Mouse (Mus musculus) neural tube, embryonic 13.5 days (tissue): ENCODE data around the gene Dnmt3b. TPM values are rescaled to one million over a fixed set of nuclear protein-coding genes. Genes with fewer than 3 reads are reported as not detected.
A peak's percentile ranks its signal among the peaks of the same experiment; 100 is the strongest.
"Not testable (repeated sequence)": the region's sequence is repeated elsewhere in the genome, so short reads cannot be mapped to it uniquely, and the experiment has no call there.

Source experiments
- ATAC-seq: fragments of 200-750 bp; cut with Nextera tagmentation; 2 replicates; pipeline ENCODE4 v1.8.0; 2017; ENCODE audit warnings: low read depth, mild to moderate bottlenecking, moderate TSS enrichment, moderate library complexity
- H3K27ac ChIP-seq: fragments of 300-500 bp; sonication (generic); replicated peaks from 2 replicates; pipeline ENCODE4 v1.5.1; 2015; ENCODE audit warnings: moderate library complexity, mild to moderate bottlenecking, inconsistent platforms
- H3K27me3 ChIP-seq: fragments of 300-500 bp; sonication (generic); 2 replicates; pipeline ENCODE4 v1.6.1; 2015; ENCODE audit warnings: mild to moderate bottlenecking, inconsistent platforms
- H3K36me3 ChIP-seq: fragments of 300-500 bp; sonication (generic); 2 replicates; pipeline ENCODE4 v1.6.1; 2015; ENCODE audit warnings: mild to moderate bottlenecking, inconsistent platforms
- H3K4me1 ChIP-seq: fragments of 300-500 bp; sonication (generic); replicated peaks from 2 replicates; pipeline ENCODE4 v1.6.1; 2015; ENCODE audit warnings: inconsistent platforms
- H3K4me2 ChIP-seq: fragments of 300-500 bp; sonication (generic); 2 replicates; pipeline ENCODE4 v1.6.1; 2015; ENCODE audit warnings: inconsistent platforms, mild to moderate bottlenecking, moderate library complexity
- H3K4me3 ChIP-seq: fragments of 300-500 bp; sonication (generic); 2 replicates; pipeline ENCODE4 v1.5.1; 2015; ENCODE audit warnings: mild to moderate bottlenecking, inconsistent platforms
- H3K9ac ChIP-seq: fragments of 300-500 bp; sonication (generic); 2 replicates; pipeline ENCODE4 v1.6.1; 2015; ENCODE audit warnings: moderate library complexity, mild to moderate bottlenecking, inconsistent platforms
- H3K9me3 ChIP-seq: fragments of 300-500 bp; sonication (generic); 2 replicates; pipeline ENCODE4 v1.6.1; 2016; ENCODE audit warnings: inconsistent platforms
- WGBS: fragments of 180-500 bp; shearing (Covaris S2); methylation state at CpG from one replicate; pipeline ENCODE4 v1.1.7; 2015; 5-methylcytosine and 5-hydroxymethylcytosine counted together
- polyA plus RNA-seq: library from polyadenylated mRNA; unstranded; fragments of >200 nt; fragmentation: Nextera tagmentation; extraction: Ambion mirVana; gene quantifications from 2 replicates; pipeline ENCODE4 v1.2.1, GENCODE M21; 2015

Gene Dnmt3b
- polyA plus RNA-seq, 1 experiment from 2014 or later = 3.9 TPM

DNA sequence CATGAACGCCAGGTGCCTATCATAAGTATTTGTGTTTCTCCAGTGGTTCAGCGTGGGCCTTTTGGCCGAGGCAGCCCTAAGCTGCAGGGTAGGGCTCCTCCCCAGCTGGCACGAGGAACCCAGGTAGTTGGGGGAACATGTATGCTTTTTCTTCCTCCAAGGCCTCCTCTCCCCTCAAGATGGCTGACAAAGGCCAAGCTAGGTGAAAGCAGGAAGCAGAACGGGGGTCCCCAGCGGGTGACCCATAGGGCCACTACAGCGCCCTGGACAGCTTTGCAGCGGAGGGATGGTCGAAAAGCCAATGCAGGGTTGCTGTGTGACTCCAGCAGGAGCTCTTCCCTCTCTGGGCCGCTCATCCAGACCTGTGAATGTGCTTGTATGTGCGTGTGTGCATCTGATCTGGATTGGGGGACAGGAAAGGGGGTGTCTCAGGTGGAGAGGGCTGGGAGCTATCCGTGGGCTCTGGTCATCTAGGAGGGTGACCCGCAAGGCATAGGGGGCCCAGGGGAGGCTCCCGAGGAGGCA, 415 bp upstream of the Dnmt3b start:
- H3K27me3 ChIP-seq = peaks cover 15% of the 10 kb centered on the region
- peaks cover 20% of the 10 kb centered on the region for H3K4me1 ChIP-seq
- no peaks in the 10 kb centered on the region for H3K36me3 ChIP-seq
- H3K4me3 ChIP-seq = peak overlapping the region; percentile 74
- peak overlapping the region; percentile 85 for H3K9ac ChIP-seq
- peak overlapping the region; percentile 46; the same call in 1 of the 2 replicates for H3K27ac ChIP-seq
- peak; percentile 74 for ATAC-seq
- peak overlapping the region; percentile 94 for H3K4me2 ChIP-seq
- H3K9me3 ChIP-seq = no peaks in the 10 kb centered on the region
- WGBS = 23% methylated on average over 14 of the region's 14 CpGs

DNA sequence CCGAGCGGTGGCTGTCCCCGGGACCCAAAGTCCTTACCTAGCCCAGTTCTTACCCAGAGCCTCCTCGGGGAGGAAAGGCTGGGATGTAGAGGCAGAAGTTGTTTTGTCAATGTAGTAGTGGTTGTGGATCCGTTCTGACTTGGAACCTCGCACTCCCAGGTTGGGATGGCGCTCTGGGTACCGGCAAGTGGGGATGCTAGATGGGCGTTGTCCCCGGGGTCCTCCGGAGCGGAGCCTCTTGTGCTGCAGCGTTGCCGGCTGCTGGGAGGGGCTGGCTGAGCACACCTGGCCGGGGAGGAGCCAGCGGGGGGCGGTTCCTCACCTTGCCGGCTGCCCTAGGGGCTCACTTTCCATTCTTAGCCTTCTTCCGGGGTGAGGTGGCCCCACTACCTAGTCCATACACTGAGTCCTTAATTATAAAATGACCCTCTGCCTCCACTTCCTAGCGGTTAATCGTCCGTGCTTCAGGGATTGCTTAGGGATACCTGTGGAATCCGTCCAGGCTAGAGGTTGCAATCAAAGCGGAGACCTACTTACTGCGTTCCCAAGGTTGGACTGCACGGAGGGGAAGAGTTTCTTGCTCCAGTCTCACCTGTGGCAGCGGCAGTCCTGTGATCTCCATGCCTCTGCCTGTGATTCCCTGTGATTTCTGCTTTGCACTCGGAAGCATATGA, 901 bp downstream of the Dnmt3b start:
- no peaks in the 10 kb centered on the region for H3K9me3 ChIP-seq
- peak overlapping the region; percentile 74 for H3K4me3 ChIP-seq
- peaks cover 20% of the 10 kb centered on the region for H3K4me1 ChIP-seq
- peaks cover 15% of the 10 kb centered on the region for H3K27me3 ChIP-seq
- H3K4me2 ChIP-seq = peak overlapping the region; percentile 94
- 2% methylated on average over 28 of the region's 28 CpGs for WGBS
- no peaks in the 10 kb centered on the region for H3K36me3 ChIP-seq
- H3K9ac ChIP-seq = peak overlapping the region; percentile 85
- ATAC-seq = peak; percentile 5
- H3K27ac ChIP-seq = no peak overlapping the region

DNA sequence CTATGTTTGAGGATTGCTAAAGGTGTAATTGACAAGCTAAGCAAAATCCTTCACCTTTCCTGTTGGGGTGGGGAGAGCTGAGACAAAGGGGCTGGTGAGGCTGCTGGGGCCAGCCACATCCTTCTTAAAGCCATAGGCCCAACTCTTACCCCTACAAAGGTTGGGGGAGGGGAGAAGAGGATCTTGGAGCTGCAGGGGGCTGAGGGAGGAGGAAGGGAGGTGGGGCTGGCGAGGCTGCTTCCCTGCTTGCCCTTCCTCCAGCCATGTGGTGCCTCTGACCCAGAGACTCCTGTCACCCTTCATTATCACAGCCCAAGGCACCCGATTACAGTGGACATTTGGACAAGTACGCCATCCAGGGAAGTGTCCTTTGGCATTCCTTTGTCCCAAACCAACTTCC, 2.4 kb downstream of the Dnmt3b start:
- ATAC-seq = no peak
- WGBS = 44% methylated on average over 3 of the region's 3 CpGs
- Histone ChIP-seq H3K9me3 (no peaks in the 10 kb centered on the region), H3K4me3 (no peak overlapping the region), H3K27ac (no peak overlapping the region), H3K9ac (no peak overlapping the region), H3K4me1 (peaks cover 20% of the 10 kb centered on the region), H3K27me3 (peaks cover 15% of the 10 kb centered on the region), H3K36me3 (no peaks in the 10 kb centered on the region), H3K4me2 (no peak overlapping the region)

DNA sequence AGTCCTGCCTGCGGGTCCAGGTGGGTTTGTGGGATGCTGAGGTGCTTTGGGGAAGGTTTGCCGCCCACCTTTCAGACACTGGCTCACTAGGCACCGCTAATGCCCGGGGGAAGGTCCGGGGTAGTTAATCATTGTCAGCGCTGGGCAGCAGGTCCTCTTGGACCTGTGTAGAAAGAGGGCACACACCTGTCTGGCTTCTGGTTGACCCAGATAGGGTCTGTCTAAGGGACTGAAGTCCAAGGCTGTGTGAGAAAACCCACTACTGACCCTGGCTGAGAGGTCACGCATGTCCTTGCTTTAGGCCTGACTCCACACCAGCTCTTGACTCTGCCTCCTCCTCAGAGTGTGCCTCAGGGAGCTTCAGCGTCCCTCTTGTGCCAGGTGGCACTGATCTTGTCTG, 8.4 kb downstream of the Dnmt3b start:
- not testable (repeated sequence) for H3K9me3 ChIP-seq, H3K36me3 ChIP-seq, H3K4me1 ChIP-seq, H3K27ac ChIP-seq, H3K9ac ChIP-seq, H3K27me3 ChIP-seq, H3K4me3 ChIP-seq, H3K4me2 ChIP-seq, ATAC-seq
- 90% methylated on average over 7 of the region's 8 CpGs for WGBS

DNA sequence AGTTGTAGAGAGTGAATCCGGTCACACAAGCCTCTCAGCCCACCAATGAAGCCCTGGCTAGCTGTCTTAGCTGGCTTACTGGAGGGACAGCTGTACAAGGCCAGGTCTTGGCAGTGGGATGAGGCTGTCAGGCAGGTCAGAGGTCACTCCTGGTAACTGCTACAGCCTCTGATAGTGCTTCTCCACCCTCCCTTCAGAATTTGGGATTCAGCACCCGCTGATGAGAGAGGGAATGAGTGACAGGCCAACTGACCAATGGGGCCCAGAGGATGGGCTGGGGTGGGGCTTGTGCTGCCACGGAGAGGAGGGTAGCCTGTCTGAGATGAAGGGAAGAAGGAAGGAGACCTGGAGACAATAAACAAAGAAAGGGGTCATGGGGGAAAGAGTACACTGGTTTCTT, 11.4 kb downstream of the Dnmt3b start:
- H3K9ac ChIP-seq = no peak overlapping the region
- no peak overlapping the region for H3K4me2 ChIP-seq
- no peaks in the 10 kb centered on the region for H3K27me3 ChIP-seq
- no peak for ATAC-seq
- no peak overlapping the region for H3K4me3 ChIP-seq
- H3K36me3 ChIP-seq = peaks cover 6% of the 10 kb centered on the region; the same call in 1 of the 2 replicates
- no peaks in the 10 kb centered on the region for H3K9me3 ChIP-seq
- no peak overlapping the region for H3K27ac ChIP-seq
- WGBS = 61% methylated on average over 3 of the region's 3 CpGs
- no peaks in the 10 kb centered on the region for H3K4me1 ChIP-seq

DNA sequence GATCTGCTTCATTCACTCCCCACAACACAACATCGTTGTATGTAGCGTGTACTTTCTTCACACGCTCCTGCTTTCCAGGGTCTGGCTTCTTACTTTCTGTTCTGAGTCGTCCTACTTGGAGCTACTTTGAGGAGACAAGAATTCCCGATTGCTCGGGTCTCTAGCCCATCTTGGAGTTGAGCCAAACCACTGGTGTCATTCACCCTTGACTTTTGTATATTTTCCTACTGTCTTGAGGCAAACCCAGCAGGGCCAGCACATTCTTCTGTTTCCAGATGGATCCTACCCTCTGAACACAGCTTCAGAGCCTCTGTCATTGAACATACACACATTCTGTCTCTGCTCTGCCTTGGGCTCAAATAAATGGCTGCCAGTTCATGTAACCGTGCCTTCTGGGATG, 16.2 kb downstream of the Dnmt3b start:
- Histone ChIP-seq H3K27ac (no peak overlapping the region), H3K9ac (no peak overlapping the region), H3K4me2 (no peak overlapping the region), H3K4me3 (no peak overlapping the region), H3K9me3 (no peaks in the 10 kb centered on the region), H3K27me3 (no peaks in the 10 kb centered on the region), H3K4me1 (peaks cover 6% of the 10 kb centered on the region; the same call in 1 of the 2 replicates), H3K36me3 (peaks cover 9% of the 10 kb centered on the region; the same call in 1 of the 2 replicates)
- no peak for ATAC-seq
- 92% methylated on average over 7 of the region's 7 CpGs for WGBS

DNA sequence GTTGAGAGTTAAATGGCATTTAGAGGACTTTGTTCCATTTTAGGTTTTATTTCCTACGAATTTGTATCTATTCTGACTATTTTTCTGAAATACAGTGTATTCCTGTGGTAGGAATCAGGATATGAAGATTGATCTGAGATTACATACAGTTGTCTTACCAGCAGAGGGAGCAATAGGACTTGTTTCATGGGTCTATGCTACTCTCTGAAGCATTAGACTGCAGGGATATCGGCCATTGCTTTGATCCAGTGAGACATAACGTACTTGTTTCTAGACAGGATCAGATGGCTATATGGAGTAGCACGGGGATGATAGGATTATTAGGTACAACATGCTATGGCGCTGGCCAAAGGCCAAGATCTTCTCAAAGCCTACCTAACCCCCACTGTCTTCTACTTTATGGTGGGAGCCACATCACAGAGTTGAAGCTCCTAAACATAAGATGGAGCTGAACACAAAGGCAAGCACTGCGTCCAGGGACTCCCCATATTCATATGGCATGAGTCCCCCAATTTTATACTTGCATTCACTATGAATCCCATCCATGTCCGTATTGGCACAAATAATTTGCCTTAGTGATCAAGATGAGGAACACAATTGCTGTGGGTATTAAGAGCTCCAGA, 19.6 kb downstream of the Dnmt3b start:
- Histone ChIP-seq H3K36me3 (peaks cover 6% of the 10 kb centered on the region; the same call in 1 of the 2 replicates), H3K27ac (no peak overlapping the region), H3K4me3 (no peak overlapping the region), H3K27me3 (no peaks in the 10 kb centered on the region), H3K4me1 (peaks cover 6% of the 10 kb centered on the region; the same call in 1 of the 2 replicates), H3K9ac (no peak overlapping the region), H3K4me2 (no peak overlapping the region), H3K9me3 (no peaks in the 10 kb centered on the region)
- WGBS = 71% methylated on average over 7 of the region's 7 CpGs
- peak; percentile 76; the same call in 1 of the 2 replicates for ATAC-seq

DNA sequence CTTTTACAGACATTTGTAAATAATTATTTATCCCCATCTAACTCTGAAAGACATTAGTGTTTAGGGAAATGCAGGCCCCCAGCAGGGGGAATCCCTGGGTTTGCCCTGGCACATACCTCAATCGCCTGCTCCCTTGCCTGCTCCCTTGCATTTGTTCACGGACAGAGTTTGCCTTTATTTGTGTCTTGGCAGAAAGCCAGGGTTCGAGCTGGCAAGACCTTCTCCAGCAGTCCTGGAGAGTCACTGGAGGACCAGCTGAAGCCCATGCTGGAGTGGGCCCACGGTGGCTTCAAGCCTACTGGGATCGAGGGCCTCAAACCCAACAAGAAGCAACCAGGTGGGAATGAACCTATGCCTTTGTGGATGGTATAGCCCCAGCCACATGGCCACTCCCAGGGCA, 20.9 kb downstream of the Dnmt3b start:
- Histone ChIP-seq H3K27me3 (no peaks in the 10 kb centered on the region), H3K4me2 (no peak overlapping the region), H3K9me3 (no peaks in the 10 kb centered on the region), H3K9ac (no peak overlapping the region), H3K4me1 (peaks cover 6% of the 10 kb centered on the region; the same call in 1 of the 2 replicates), H3K27ac (no peak overlapping the region), H3K4me3 (no peak overlapping the region), H3K36me3 (peaks cover 6% of the 10 kb centered on the region; the same call in 1 of the 2 replicates)
- ATAC-seq = no peak; the same call in 1 of the 2 replicates
- WGBS = 63% methylated on average over 5 of the region's 5 CpGs

DNA sequence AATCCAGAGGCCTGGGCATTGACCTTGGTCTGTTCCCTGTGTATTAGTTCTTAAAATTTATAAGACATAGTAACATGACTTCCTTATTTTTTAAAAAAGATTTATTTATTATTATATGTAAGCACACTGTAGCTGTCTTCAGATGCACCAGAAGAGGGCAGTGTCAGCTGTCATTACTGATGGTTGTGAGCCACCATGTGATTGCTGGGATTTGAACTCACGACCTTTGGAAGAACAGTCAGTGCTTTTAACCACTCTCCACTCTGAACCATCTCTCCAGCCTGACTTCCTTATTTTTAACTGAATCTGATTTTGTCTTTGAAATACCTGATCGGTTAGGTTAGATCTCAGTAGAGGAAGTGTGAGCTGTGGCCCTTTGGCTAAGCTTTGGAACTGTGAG, 23.4 kb downstream of the Dnmt3b start:
- H3K27me3 ChIP-seq = no peaks in the 10 kb centered on the region
- H3K4me2 ChIP-seq = no peak overlapping the region
- WGBS = 93% methylated on average over 2 of the region's 2 CpGs

DNA sequence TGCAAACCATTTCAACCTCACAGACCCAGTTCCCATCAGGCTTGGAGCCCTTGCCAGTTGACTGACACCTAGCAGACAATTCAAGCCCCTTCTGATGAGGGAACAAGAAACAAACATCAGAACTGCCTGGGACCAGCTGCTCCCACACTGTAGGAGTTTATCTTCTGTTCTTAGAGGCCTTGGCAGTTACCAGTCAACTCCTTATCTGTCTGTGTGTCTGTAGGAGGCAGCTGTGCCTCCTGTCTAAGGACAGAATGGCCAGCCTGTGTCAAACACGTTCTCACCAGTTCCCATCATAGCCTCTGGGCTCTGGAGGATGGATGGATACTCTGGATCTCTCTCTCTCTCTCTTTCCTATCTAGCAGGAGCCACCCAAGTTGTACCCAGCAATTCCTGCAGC, 26.1 kb downstream of the Dnmt3b start:
- H3K9me3 ChIP-seq, H3K27ac ChIP-seq, ATAC-seq, H3K4me2 ChIP-seq, H3K9ac ChIP-seq, H3K27me3 ChIP-seq, H3K4me1 ChIP-seq, H3K4me3 ChIP-seq: not testable (repeated sequence)
- WGBS = 84% methylated on average over 1 of the region's 1 CpGs
- 0 out of 2 replicates have a peak, but pooled peaks cover 16% of the 10 kb centered on the region for H3K36me3 ChIP-seq

More for the DNA sequence above, 23.4 kb downstream of the Dnmt3b start:
- no peak for ATAC-seq
- H3K4me1 ChIP-seq = peaks cover 6% of the 10 kb centered on the region; the same call in 1 of the 2 replicates
- H3K4me3 ChIP-seq = no peak overlapping the region
- H3K27ac ChIP-seq = no peak overlapping the region
- H3K36me3 ChIP-seq = 0 out of 2 replicates have a peak, but pooled peaks cover 8% of the 10 kb centered on the region
- H3K9ac ChIP-seq = no peak overlapping the region
- H3K9me3 ChIP-seq = no peaks in the 10 kb centered on the region

DNA sequence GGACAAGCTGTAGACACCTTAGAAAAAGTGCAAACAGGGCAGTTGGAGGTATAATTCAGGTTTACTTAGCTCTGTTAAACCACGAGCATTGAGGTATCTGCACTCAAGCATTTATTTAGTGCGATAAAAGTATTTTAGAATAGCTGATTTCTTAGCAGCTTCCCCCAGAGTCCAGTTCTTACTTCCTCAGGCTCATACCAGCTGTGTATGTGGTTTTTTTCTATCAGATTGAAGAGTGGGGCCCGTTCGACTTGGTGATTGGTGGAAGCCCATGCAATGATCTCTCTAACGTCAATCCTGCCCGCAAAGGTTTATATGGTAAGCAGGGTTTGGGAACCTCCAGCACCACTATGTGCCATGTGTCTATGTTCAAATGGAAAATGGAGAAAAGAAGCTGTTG, 27.7 kb downstream of the Dnmt3b start:
- Histone ChIP-seq H3K4me1 (no peaks in the 10 kb centered on the region), H3K9me3 (no peaks in the 10 kb centered on the region), H3K9ac (no peak overlapping the region), H3K36me3 (0 out of 2 replicates have a peak, but pooled peaks cover 18% of the 10 kb centered on the region), H3K27ac (no peak overlapping the region), H3K4me2 (no peak overlapping the region), H3K27me3 (no peaks in the 10 kb centered on the region), H3K4me3 (no peak overlapping the region)
- ATAC-seq = no peak
- 93% methylated on average over 6 of the region's 6 CpGs for WGBS

DNA sequence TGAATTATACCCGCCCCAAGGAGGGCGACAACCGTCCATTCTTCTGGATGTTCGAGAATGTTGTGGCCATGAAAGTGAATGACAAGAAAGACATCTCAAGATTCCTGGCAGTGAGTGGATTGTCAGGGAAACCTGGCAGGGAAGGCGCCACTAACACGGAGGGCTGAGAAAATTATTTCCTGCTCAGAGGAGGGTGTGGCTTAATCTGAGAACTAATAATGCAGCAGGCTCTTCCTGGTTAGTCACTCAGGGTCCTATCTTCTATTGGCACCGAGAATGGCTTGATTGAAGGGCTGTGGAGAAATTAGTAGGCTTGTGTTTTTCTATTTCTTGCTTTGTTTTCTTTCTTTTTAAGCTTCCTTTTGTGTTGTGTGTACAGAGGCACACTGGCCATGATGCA, 28.3 kb downstream of the Dnmt3b start:
- Histone ChIP-seq H3K9ac (no peak overlapping the region), H3K27ac (no peak overlapping the region), H3K36me3 (0 out of 2 replicates have a peak, but pooled peaks cover 18% of the 10 kb centered on the region), H3K27me3 (no peaks in the 10 kb centered on the region), H3K4me1 (no peaks in the 10 kb centered on the region), H3K4me2 (no peak overlapping the region), H3K9me3 (no peaks in the 10 kb centered on the region), H3K4me3 (no peak overlapping the region)
- whole genome bisulfite sequencing = 89% methylated on average over 7 of the region's 7 CpGs
- no peak for ATAC-seq
